Mouse (Mus musculus): ENCODE measurements around the gene Sord. TPM values are rescaled to one million over a fixed set of nuclear protein-coding genes. Genes with fewer than 3 reads are reported as not detected.

Sord gene
- polyA plus RNA-seq, 1 experiment = 18.5 TPM

Other genes with a start within 250 kb of the Sord start
- gene Eif3j1, start 206.2 kb upstream of the Sord start, polyA plus RNA-seq (2012; fragmentation: generic; extraction: Trizol) = 6.1 TPM
- gene Spg11, start 116.4 kb upstream of the Sord start, polyA plus RNA-seq (2012; fragmentation: generic; extraction: Trizol) = 5.8 TPM
- 321 TPM for gene B2m, start 87.1 kb upstream of the Sord start, polyA plus RNA-seq (2012; fragmentation: generic; extraction: Trizol)
- gene Trim69, start 74.0 kb upstream of the Sord start, polyA plus RNA-seq (2012; fragmentation: generic; extraction: Trizol) = 0.04 TPM
- gene Patl2, start 48.6 kb upstream of the Sord start, polyA plus RNA-seq (2012; fragmentation: generic; extraction: Trizol) = 0.07 TPM
- gene Terb2, start 48.5 kb upstream of the Sord start, polyA plus RNA-seq (2012; fragmentation: generic; extraction: Trizol) = not detected
- gene Duox2, start 63.7 kb downstream of the Sord start, polyA plus RNA-seq (2012; fragmentation: generic; extraction: Trizol) = 0.12 TPM
- gene Duoxa2, start 64.2 kb downstream of the Sord start, polyA plus RNA-seq (2012; fragmentation: generic; extraction: Trizol) = not detected
- 2.6 TPM for gene Duoxa1, start 79.0 kb downstream of the Sord start, polyA plus RNA-seq (2012; fragmentation: generic; extraction: Trizol)
- 0.10 TPM for gene Duox1, start 80.9 kb downstream of the Sord start, polyA plus RNA-seq (2012; fragmentation: generic; extraction: Trizol)
- gene Shf, start 134.4 kb downstream of the Sord start, polyA plus RNA-seq (2012; fragmentation: generic; extraction: Trizol) = 48.5 TPM
- not detected for gene Slc28a2, start 191.7 kb downstream of the Sord start, polyA plus RNA-seq (2012; fragmentation: generic; extraction: Trizol)

Measured in myocyte (in vitro differentiated cells).